Mouse (Mus musculus): Measurements from ENCODE around the gene Dyrk1a.

Gene Dyrk1a

GRCm38 (mm10) chr16:94559782-94560181 is 10.0 kb upstream of the Dyrk1a start:
- no peak for DNase-seq (ENCODE audit: low read depth)

- no peak for DNase-seq (ENCODE audit: low read depth)
These were observed 9.2 kb upstream of the Dyrk1a start for GRCm38 (mm10) chr16:94560618-94561017.

- DNase-seq (ENCODE audit: low read depth), result no peak
These were observed 3.7 kb upstream of the Dyrk1a start for GRCm38 (mm10) chr16:94566124-94566523.

GRCm38 (mm10) chr16:94566834-94567585 is 2.8 kb upstream of the Dyrk1a start:
- DNase-seq (ENCODE audit: low read depth), result no peak

GRCm38 (mm10) chr16:94567751-94568150 is 2.1 kb upstream of the Dyrk1a start:
- no peak for DNase-seq (ENCODE audit: low read depth)

GRCm38 (mm10) chr16:94568335-94569228 is 1.2 kb upstream of the Dyrk1a start:
- no peak for DNase-seq (ENCODE audit: low read depth)

GRCm38 (mm10) chr16:94570361-94571041 is 691 bp downstream of the Dyrk1a start:
- DNase-seq (ENCODE audit: low read depth), result no peak

GRCm38 (mm10) chr16:94571111-94571993 is 1.5 kb downstream of the Dyrk1a start:
- DNase-seq (ENCODE audit: low read depth), result no peak

GRCm38 (mm10) chr16:94572422-94572821 is 2.6 kb downstream of the Dyrk1a start:
- no peak for DNase-seq (ENCODE audit: low read depth)

- DNase-seq (ENCODE audit: low read depth), result no peak
These were observed 4.4 kb downstream of the Dyrk1a start for GRCm38 (mm10) chr16:94574025-94574717.

GRCm38 (mm10) chr16:94574718-94575094 is 4.9 kb downstream of the Dyrk1a start:
- no peak for DNase-seq (ENCODE audit: low read depth)

- no peak for DNase-seq (ENCODE audit: low read depth)
These were observed 5.9 kb downstream of the Dyrk1a start for GRCm38 (mm10) chr16:94575757-94576156.

GRCm38 (mm10) chr16:94579348-94579747 is 9.5 kb downstream of the Dyrk1a start:
- no peak for DNase-seq (ENCODE audit: low read depth)

GRCm38 (mm10) chr16:94580844-94581405 is 11.1 kb downstream of the Dyrk1a start:
- DNase-seq (ENCODE audit: low read depth), result no peak

- peak; percentile 51 for DNase-seq (ENCODE audit: low read depth)
These were observed 16.7 kb downstream of the Dyrk1a start for GRCm38 (mm10) chr16:94586349-94586990.

GRCm38 (mm10) chr16:94587461-94587860 is 17.7 kb downstream of the Dyrk1a start:
- no peak for DNase-seq (ENCODE audit: low read depth)

GRCm38 (mm10) chr16:94588171-94588570 is 18.4 kb downstream of the Dyrk1a start:
- no peak for DNase-seq (ENCODE audit: low read depth)

- no peak for DNase-seq (ENCODE audit: low read depth)
These were observed 19.2 kb downstream of the Dyrk1a start for GRCm38 (mm10) chr16:94588974-94589373.

GRCm38 (mm10) chr16:94589648-94590047 is 19.8 kb downstream of the Dyrk1a start:
- DNase-seq (ENCODE audit: low read depth), result no peak

- DNase-seq (ENCODE audit: low read depth), result no peak
These were observed 20.4 kb downstream of the Dyrk1a start for GRCm38 (mm10) chr16:94590214-94590613.
